Mouse (Mus musculus) embryonic facial prominence, embryonic 12.5 days (tissue): ENCODE measurements around the gene Otud3. TPM values are rescaled to one million over a fixed set of nuclear protein-coding genes. Genes with fewer than 3 reads are reported as not detected.

Experiments
- ATAC-seq: fragments of 200-750 bp; cut with Nextera tagmentation; 2 replicates; pipeline ENCODE4 v1.8.0; 2017; ENCODE audit not compliant: insufficient number of reproducible peaks, insufficient read depth, low FRiP score, low TSS enrichment
- H3K27ac ChIP-seq: fragments of 300-500 bp; sonication (generic); 2 replicates; pipeline ENCODE4 v1.5.1; 2016; ENCODE audit warnings: mild to moderate bottlenecking
- H3K27me3 ChIP-seq: fragments of 300-500 bp; sonication (generic); 2 replicates; pipeline ENCODE4 v1.6.1; 2016; ENCODE audit warnings: mild to moderate bottlenecking, moderate library complexity
- H3K36me3 ChIP-seq: fragments of 300-500 bp; sonication (generic); 2 replicates; pipeline ENCODE4 v1.6.1; 2016; ENCODE audit warnings: mild to moderate bottlenecking
- H3K4me1 ChIP-seq: fragments of 300-500 bp; sonication (generic); 2 replicates; pipeline ENCODE4 v1.6.1; 2016
- H3K4me2 ChIP-seq: fragments of 300-500 bp; sonication (generic); replicated peaks from 2 replicates; pipeline ENCODE4 v1.6.1; 2016; ENCODE audit warnings: mild to moderate bottlenecking, moderate library complexity
- H3K4me3 ChIP-seq: fragments of 300-500 bp; sonication (generic); 2 replicates; pipeline ENCODE4 v1.5.1; 2016; ENCODE audit warnings: mild to moderate bottlenecking
- H3K9ac ChIP-seq: fragments of 300-500 bp; sonication (generic); 2 replicates; pipeline ENCODE4 v1.6.1; 2016; ENCODE audit warnings: mild to moderate bottlenecking, moderate library complexity
- H3K9me3 ChIP-seq: fragments of 300-500 bp; sonication (generic); 2 replicates; pipeline ENCODE4 v1.6.1; 2016; ENCODE audit warnings: mild to moderate bottlenecking, moderate library complexity
- WGBS: fragments of 180-500 bp; shearing (Covaris S2); methylation state at CpG from one replicate; pipeline ENCODE4 v1.1.7; 2016; 5-methylcytosine and 5-hydroxymethylcytosine counted together
- polyA plus RNA-seq: library from polyadenylated mRNA; unstranded; fragments of >200 nt; fragmentation: Nextera tagmentation; extraction: Ambion mirVana; gene quantifications from 2 replicates; pipeline ENCODE4 v1.2.1, GENCODE M21; 2016

The Otud3 gene
- 4.0 and 4.6 TPM in 2 replicates for polyA plus RNA-seq

- WGBS, result under 1% methylated on average over 39 of the region's 39 CpGs
- H3K27me3 ChIP-seq, result no peaks in the 10 kb centered on the region
- H3K4me1 ChIP-seq, result peaks cover 11% of the 10 kb centered on the region
- H3K4me2 ChIP-seq, result peak within 1 kb of the TSS; percentile 80
- H3K36me3 ChIP-seq, result 0 out of 2 replicates have a peak, but pooled peaks cover 3% of the 10 kb centered on the region
- no peak within 1 kb of the TSS for H3K27ac ChIP-seq
- peak within 1 kb of the TSS; percentile 91 for H3K9ac ChIP-seq
- ATAC-seq, result peak; percentile 84
- H3K4me3 ChIP-seq, result peak within 1 kb of the TSS; percentile 85
- H3K9me3 ChIP-seq, result no peaks in the 10 kb centered on the region
Measured at GRCm38 (mm10) chr4:138913797-138914196, at the start of gene Otud3. Gene Otud3, minus strand, starts transcription at chr4:138913945.

DNA sequence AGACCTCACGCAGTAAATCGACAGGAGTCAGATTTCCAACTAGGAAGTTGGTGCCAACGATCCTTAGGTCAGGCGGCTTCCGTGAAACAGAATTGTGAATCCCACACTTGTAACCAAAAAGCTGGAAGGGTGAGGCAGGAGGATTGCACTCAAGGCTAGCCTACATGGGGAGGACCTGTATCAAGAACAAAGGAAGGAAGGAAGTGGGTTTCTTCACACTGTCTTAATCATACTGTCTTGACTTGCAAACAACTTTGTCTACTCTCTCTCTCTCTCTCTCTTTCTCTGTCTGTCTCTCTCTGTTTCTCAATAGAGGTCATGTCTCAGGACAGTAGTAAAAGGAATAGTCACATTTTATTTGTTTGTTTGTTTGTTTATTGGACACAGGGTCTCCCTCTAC, 49.0 kb upstream of the Otud3 start:
- H3K4me3 ChIP-seq, result no peak overlapping the region
- no peak overlapping the region for H3K4me2 ChIP-seq
- no peaks in the 10 kb centered on the region for H3K27me3 ChIP-seq
- H3K27ac ChIP-seq, result no peak overlapping the region
- no peaks in the 10 kb centered on the region for H3K9me3 ChIP-seq
- WGBS, result 86% methylated on average over 5 of the region's 5 CpGs
- ATAC-seq, result no peak
- H3K4me1 ChIP-seq, result no peaks in the 10 kb centered on the region
- no peak overlapping the region for H3K9ac ChIP-seq
- H3K36me3 ChIP-seq, result no peaks in the 10 kb centered on the region

- H3K9me3 ChIP-seq, result no peaks in the 10 kb centered on the region
- H3K27ac ChIP-seq, result no peak overlapping the region
- no peaks in the 10 kb centered on the region for H3K36me3 ChIP-seq
- H3K4me3 ChIP-seq, result no peak overlapping the region
- H3K9ac ChIP-seq, result no peak overlapping the region
- no peaks in the 10 kb centered on the region for H3K27me3 ChIP-seq
- H3K4me2 ChIP-seq, result no peak overlapping the region
- ATAC-seq, result no peak
- 70% methylated on average over 7 of the region's 7 CpGs for WGBS
- H3K4me1 ChIP-seq, result no peaks in the 10 kb centered on the region
Measured at GRCm38 (mm10) chr4:138959926-138960325, 46.2 kb upstream of the Otud3 start.

GRCm38 (mm10) chr4:138959120-138959519, 45.4 kb upstream of the Otud3 start:
- Histone ChIP-seq H3K9ac (no peak overlapping the region), H3K4me1 (no peaks in the 10 kb centered on the region), H3K36me3 (no peaks in the 10 kb centered on the region), H3K27me3 (no peaks in the 10 kb centered on the region), H3K4me3 (no peak overlapping the region), H3K9me3 (no peaks in the 10 kb centered on the region), H3K27ac (no peak overlapping the region), H3K4me2 (no peak overlapping the region)
- ATAC-seq, result no peak
- 84% methylated on average over 15 of the region's 15 CpGs for WGBS

DNA sequence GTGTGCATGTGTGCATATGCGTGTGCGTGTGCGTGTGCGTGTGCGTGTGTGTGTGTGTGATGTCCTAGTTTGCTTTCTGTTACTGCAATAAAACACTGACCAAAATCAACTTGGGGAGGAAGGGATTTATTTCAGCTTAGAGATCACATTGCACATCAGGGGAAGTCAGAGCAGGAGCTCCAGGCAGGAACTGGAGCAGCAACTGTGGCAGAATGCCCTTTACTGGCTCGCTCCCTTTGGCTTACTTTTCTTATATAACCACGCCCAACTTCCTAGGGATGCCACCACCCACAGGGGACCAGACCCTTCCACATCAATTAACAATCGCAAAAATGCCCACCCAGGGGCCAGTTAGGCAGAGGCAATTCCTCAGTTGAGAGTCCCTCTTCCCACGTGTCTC, 44.9 kb upstream of the Otud3 start:
- H3K9ac ChIP-seq, result no peak overlapping the region
- no peak overlapping the region for H3K4me3 ChIP-seq
- H3K9me3 ChIP-seq, result no peaks in the 10 kb centered on the region
- WGBS, result 88% methylated on average over 9 of the region's 9 CpGs
- H3K36me3 ChIP-seq, result no peaks in the 10 kb centered on the region
- H3K4me2 ChIP-seq, result no peak overlapping the region
- no peak for ATAC-seq
- no peaks in the 10 kb centered on the region for H3K27me3 ChIP-seq
- H3K4me1 ChIP-seq, result no peaks in the 10 kb centered on the region
- H3K27ac ChIP-seq, result no peak overlapping the region

- no peak for ATAC-seq
Measured at GRCm38 (mm10) chr4:138948257-138948656, 34.5 kb upstream of the Otud3 start.

GRCm38 (mm10) chr4:138943730-138944129, 30.0 kb upstream of the Otud3 start:
- Histone ChIP-seq H3K4me3 (no peak overlapping the region), H3K4me2 (no peak overlapping the region), H3K27me3 (no peaks in the 10 kb centered on the region), H3K9me3 (no peaks in the 10 kb centered on the region), H3K36me3 (no peaks in the 10 kb centered on the region), H3K27ac (no peak overlapping the region), H3K4me1 (peaks cover 12% of the 10 kb centered on the region), H3K9ac (no peak overlapping the region)
- ATAC-seq, result no peak
- WGBS, result 26% methylated on average over 15 of the region's 15 CpGs

More at GRCm38 (mm10) chr4:138948257-138948656, 34.5 kb upstream of the Otud3 start:
- 84% methylated on average over 2 of the region's 2 CpGs for WGBS
- no peak overlapping the region for H3K27ac ChIP-seq
- no peak overlapping the region for H3K9ac ChIP-seq
- no peak overlapping the region for H3K4me2 ChIP-seq
- H3K4me1 ChIP-seq, result no peaks in the 10 kb centered on the region
- no peak overlapping the region for H3K4me3 ChIP-seq
- H3K27me3 ChIP-seq, result no peaks in the 10 kb centered on the region
- H3K36me3 ChIP-seq, result no peaks in the 10 kb centered on the region
- no peaks in the 10 kb centered on the region for H3K9me3 ChIP-seq

DNA sequence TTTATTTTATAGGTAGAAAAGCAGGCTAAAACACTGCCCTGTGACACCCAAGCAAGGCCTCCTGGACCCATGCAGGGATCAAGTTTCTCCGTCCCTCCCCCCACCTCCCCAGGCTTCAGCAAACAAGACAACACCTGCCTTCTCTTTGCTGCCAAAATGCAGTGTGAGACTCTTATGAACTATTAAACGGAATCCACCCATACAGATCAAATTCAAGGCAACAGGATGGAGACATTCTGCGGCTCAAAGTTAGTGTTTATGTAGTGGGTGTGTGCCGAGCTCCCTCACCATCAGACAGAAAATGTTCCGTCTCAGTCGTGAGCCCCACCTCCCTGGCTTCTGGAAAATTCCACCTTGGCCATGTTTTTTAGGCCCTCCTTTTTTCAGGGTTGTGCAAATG, 28.2 kb upstream of the Otud3 start:
- H3K36me3 ChIP-seq, result no peaks in the 10 kb centered on the region
- no peaks in the 10 kb centered on the region for H3K27me3 ChIP-seq
- no peaks in the 10 kb centered on the region for H3K9me3 ChIP-seq
- H3K4me2 ChIP-seq, result no peak overlapping the region
- ATAC-seq, result 0 out of 2 replicates have a peak, but pooled peaks have one; percentile 15
- no peak overlapping the region for H3K9ac ChIP-seq
- H3K27ac ChIP-seq, result no peak overlapping the region
- WGBS, result 28% methylated on average over 6 of the region's 6 CpGs
- H3K4me1 ChIP-seq, result peaks cover 12% of the 10 kb centered on the region
- H3K4me3 ChIP-seq, result no peak overlapping the region

DNA sequence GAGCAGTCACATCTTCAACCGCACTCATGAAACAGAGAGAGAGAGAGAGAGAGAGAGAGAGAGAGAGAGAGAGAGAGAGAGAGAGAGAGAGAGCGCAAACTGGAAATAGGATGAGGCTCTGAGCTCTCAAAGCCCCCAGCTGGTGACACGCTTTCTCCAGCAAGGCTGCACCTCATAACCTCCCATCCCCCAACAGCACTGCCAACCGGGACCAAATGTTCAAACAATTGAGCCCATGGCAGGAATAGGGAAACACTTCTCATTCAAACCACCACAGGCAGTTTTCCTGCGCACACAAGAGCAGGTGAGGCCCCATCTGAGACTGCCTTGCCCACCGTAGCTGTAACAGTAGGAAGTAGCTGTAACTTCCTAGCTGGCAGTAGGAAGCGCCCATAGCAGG, 27.7 kb upstream of the Otud3 start:
- no peak overlapping the region for H3K4me3 ChIP-seq
- no peaks in the 10 kb centered on the region for H3K27me3 ChIP-seq
- no peaks in the 10 kb centered on the region for H3K36me3 ChIP-seq
- H3K9me3 ChIP-seq, result no peaks in the 10 kb centered on the region
- H3K9ac ChIP-seq, result no peak overlapping the region
- H3K4me1 ChIP-seq, result peaks cover 12% of the 10 kb centered on the region
- no peak overlapping the region for H3K4me2 ChIP-seq
- ATAC-seq, result no peak
- WGBS, result 32% methylated on average over 7 of the region's 7 CpGs
- H3K27ac ChIP-seq, result no peak overlapping the region

DNA sequence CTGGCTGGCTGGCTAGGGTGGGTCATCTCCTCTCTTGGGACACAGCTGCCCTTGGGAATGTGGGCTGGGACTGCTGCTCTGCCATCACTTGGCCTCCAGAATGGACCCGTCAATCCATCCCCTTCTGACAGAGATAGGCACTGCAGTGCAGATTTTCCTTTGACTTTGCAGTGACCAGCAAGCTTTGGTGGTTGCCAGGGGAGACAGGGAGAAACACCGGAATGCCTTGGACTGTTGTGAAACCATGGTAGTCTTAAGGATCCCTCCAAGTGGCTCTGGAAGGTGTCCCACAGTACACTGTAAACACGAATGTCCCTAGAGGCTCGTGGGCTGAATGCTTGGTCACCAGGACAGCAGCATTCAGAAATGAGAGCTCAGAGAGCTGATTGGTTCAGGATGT, 25.7 kb upstream of the Otud3 start:
- Histone ChIP-seq H3K9ac (no peak overlapping the region), H3K36me3 (no peaks in the 10 kb centered on the region), H3K4me1 (peaks cover 12% of the 10 kb centered on the region), H3K9me3 (no peaks in the 10 kb centered on the region), H3K4me2 (no peak overlapping the region), H3K27me3 (no peaks in the 10 kb centered on the region), H3K4me3 (no peak overlapping the region), H3K27ac (no peak overlapping the region)
- no peak for ATAC-seq
- WGBS, result 78% methylated on average over 4 of the region's 4 CpGs

DNA sequence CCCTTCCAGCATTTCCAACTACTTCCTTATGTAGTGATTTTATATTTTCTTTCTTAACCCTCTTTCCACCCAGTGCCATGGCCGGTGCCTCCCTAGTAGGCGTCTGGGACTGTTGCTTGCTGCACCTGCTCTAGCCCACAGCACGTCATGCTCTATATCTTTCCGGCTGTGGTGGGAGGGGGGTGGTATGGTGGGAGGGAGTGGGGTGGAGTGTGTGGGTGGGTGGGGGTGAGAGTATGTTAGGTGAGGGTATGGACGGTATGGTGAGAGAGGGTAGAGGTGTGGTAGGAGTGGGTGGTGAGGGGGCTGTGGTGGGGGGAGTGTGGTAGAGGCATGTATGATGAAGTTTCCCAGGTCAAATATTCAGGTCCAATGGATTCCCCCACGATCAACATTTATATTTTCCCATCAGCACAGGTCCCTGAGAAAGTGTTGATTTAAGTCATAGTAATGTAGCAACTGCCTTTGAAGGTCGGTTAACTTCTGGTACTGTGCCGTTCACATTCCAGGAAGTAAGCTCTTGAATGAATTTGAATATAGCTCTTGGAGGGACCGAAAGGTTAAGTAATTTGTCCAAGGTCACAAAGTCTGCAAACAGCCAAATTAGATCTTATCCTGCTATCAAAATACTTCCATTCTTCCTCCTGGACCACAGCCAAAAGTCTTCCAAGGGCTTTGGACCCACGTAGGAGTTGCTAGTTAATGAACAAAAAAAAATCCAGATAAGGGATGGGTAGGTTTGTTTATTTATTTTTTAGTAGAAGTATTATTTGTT, 24.9 kb upstream of the Otud3 start:
- Histone ChIP-seq H3K4me2 (no peak overlapping the region), H3K4me1 (peaks cover 12% of the 10 kb centered on the region), H3K4me3 (no peak overlapping the region), H3K9ac (no peak overlapping the region), H3K9me3 (no peaks in the 10 kb centered on the region), H3K27me3 (no peaks in the 10 kb centered on the region), H3K36me3 (no peaks in the 10 kb centered on the region), H3K27ac (no peak overlapping the region)
- no peak for ATAC-seq
- whole genome bisulfite sequencing, result 64% methylated on average over 10 of the region's 10 CpGs

GRCm38 (mm10) chr4:138934456-138935145, 20.9 kb upstream of the Otud3 start:
- ATAC-seq, result no peak
- Histone ChIP-seq H3K9ac (no peak overlapping the region), H3K27me3 (no peaks in the 10 kb centered on the region), H3K9me3 (no peaks in the 10 kb centered on the region), H3K4me2 (no peak overlapping the region), H3K4me3 (no peak overlapping the region), H3K27ac (no peak overlapping the region), H3K36me3 (no peaks in the 10 kb centered on the region), H3K4me1 (no peaks in the 10 kb centered on the region)
- 82% methylated on average over 11 of the region's 11 CpGs for WGBS
